Mouse (Mus musculus) C2C12 (cell line): ENCODE results near the gene Srd5a3.

Experiments used
- CEBPB ChIP-seq: IDR thresholded peaks from one replicate; pipeline ENCODE4 v1.6.1; 2011; ENCODE audit warnings: low read depth, mild to moderate bottlenecking, control low read depth, moderate library complexity
- CTCF ChIP-seq: IDR thresholded peaks from one replicate; pipeline ENCODE4 v1.5.1; 2011; ENCODE audit not compliant: control insufficient read depth, insufficient read depth, insufficient read length
- MAX ChIP-seq: IDR thresholded peaks from one replicate; pipeline ENCODE4 v1.6.1; 2011; ENCODE audit warnings: mild to moderate bottlenecking, control low read depth
- MYOD1 ChIP-seq: IDR thresholded peaks from one replicate; pipeline ENCODE4 v1.6.1; 2011; ENCODE audit warnings: low read depth; ENCODE audit not compliant: control insufficient read depth, insufficient read length
- MYOG ChIP-seq: IDR thresholded peaks from one replicate; pipeline ENCODE4 v1.6.1; 2011; ENCODE audit not compliant: control insufficient read depth, insufficient read length; ENCODE audit errors: extremely low read depth
- USF1 ChIP-seq: IDR thresholded peaks from one replicate; pipeline ENCODE4 v1.6.1; 2011; ENCODE audit warnings: low read depth, mild to moderate bottlenecking, control low read depth, moderate library complexity

DNA sequence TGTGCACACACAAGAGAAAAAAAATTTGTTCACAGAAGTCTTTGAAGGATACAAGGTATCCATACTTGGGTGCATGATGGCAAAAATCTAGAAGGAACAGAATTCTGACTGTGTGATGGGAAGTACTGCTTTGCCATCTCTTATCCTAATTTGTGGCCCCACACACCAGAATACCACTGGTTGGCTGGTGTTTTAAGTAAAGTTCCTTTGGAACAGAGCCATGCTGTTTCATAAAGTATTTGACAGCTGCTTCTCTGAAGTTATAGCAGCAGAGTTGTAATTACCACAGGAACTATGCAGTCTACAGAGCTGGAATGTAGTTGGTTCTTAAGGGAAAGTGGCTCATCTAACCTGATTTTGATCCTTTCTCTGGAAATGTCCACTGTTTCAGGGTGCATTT lies 53.0 kb downstream of the Srd5a3 start:
- TF ChIP-seq CTCF (no peak), USF1 (no peak), MYOD1 (no peak), MYOG (no peak), MAX (no peak), CEBPB (no peak)
